Mouse (Mus musculus): ENCODE measurements around the gene Spout1. TPM values are rescaled to one million over a fixed set of nuclear protein-coding genes. Genes with fewer than 3 reads are reported as not detected.
A peak's percentile ranks its signal among the peaks of the same experiment; 100 is the strongest.

Gene Spout1
- polyA plus RNA-seq, 1 experiment = 12.9 TPM

DNA sequence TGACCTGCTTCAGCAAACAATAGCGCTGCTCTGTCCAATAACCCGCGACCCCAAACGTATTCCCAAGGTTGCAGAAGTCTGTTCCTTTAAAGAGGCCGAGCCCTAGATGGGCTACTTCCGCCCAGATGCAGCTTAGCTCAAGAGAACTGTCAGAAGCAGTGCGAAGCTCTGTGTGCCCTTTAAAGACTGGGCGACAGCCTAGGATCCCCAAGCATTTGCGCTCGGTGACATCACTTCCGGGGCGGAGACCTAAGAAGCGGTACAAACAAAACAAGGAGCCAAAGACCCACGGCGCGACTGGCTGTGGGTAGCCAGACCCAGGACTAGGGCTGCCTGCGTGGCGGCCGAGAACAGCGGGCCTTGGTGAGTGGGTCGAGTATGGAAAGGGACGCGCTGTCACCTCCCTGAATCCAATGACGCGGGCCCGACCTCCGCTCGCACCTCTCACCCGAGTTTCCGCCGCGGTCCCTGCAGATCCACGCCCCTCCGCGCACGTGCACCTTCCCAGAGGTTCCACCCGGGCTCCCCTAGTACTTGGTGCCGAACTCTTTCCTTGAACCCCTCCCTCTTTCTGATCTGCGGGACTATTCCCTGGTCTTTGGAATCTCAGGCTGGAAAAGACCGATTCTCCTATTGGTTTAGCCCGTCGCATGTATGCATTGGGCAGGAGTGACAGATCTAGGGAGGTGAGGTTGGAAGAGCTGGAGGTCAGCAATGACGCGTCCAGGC is 27.5 kb upstream of the Spout1 start, which contains the start of gene Kyat1:
Kyat1 (minus strand) TSS at position 219 of the 729 bp plus-strand sequence.
- H3K4me1 ChIP-seq (ENCODE audit: control insufficient read depth, insufficient read depth, low read length) = peaks cover 10% of the 10 kb centered on the region
- no peak for TF ChIP-seq POLR2A (IDR thresholded peaks at IDR 0.05; ENCODE audit: borderline replicate concordance, low read depth, low read length)
- no peak for TF ChIP-seq CTCF (IDR thresholded peaks at IDR 0.05; ENCODE audit: low read depth, low read length)

GRCm38 (mm10) chr2:30205255-30205628 is 27.0 kb upstream of the Spout1 start:
- peak overlapping the region; percentile 56 for H3K27ac ChIP-seq (ENCODE audit: insufficient read depth, low read depth, low read length)
- peak overlapping the region; percentile 64 for H3K4me3 ChIP-seq (ENCODE audit: insufficient read depth, low read length)
- no peak for TF ChIP-seq CTCF (IDR thresholded peaks at IDR 0.05; ENCODE audit: low read depth, low read length)
- no peak for TF ChIP-seq POLR2A (IDR thresholded peaks at IDR 0.05; ENCODE audit: borderline replicate concordance, low read depth, low read length)
- peaks cover 9% of the 10 kb centered on the region for H3K4me1 ChIP-seq (ENCODE audit: control insufficient read depth, insufficient read depth, low read length)

More for the DNA sequence above, 27.5 kb upstream of the Spout1 start, which contains the start of gene Kyat1:
- peak within 1 kb of the TSS; percentile 56 for H3K27ac ChIP-seq (ENCODE audit: insufficient read depth, low read depth, low read length)
- H3K4me3 ChIP-seq (ENCODE audit: insufficient read depth, low read length) = peak within 1 kb of the TSS; percentile 64

DNA sequence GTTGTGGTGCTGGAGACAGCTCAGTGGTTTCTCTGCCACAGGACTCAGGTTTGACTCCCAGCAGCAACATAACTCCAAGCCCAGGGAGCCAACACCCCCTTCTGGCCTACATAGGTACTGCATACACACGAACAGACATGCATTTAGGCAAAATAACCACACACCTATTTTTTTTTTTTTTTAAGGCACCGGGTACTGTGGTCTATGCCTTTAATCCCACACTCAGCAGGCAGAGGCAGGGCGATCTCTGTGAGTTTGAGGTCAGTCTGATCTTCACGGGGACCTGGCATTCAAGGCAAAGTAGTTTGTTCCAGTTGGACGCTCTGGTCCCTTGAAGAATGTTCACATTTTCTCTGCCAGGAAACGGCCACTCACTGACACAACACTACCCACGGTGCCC is 25.2 kb upstream of the Spout1 start:
- Histone ChIP-seq H3K4me1 (ENCODE audit: control insufficient read depth, insufficient read depth, low read length) (peaks cover 12% of the 10 kb centered on the region), H3K27ac (ENCODE audit: insufficient read depth, low read depth, low read length) (no peak overlapping the region), H3K4me3 (ENCODE audit: insufficient read depth, low read length) (no peak overlapping the region)
- TF ChIP-seq POLR2A (IDR thresholded peaks at IDR 0.05; ENCODE audit: borderline replicate concordance, low read depth, low read length) = no peak
- TF ChIP-seq CTCF (IDR thresholded peaks at IDR 0.05; ENCODE audit: low read depth, low read length) = peak; percentile 28; the same call in 1 of the 2 replicates

GRCm38 (mm10) chr2:30200388-30200925 is 22.2 kb upstream of the Spout1 start:
- Histone ChIP-seq H3K27ac (ENCODE audit: insufficient read depth, low read depth, low read length) (no peak overlapping the region), H3K4me3 (ENCODE audit: insufficient read depth, low read length) (no peak overlapping the region), H3K4me1 (ENCODE audit: control insufficient read depth, insufficient read depth, low read length) (peaks cover 15% of the 10 kb centered on the region)
- no peak for TF ChIP-seq POLR2A (IDR thresholded peaks at IDR 0.05; ENCODE audit: borderline replicate concordance, low read depth, low read length)
- no peak for TF ChIP-seq CTCF (IDR thresholded peaks at IDR 0.05; ENCODE audit: low read depth, low read length)

GRCm38 (mm10) chr2:30199984-30200383 is 21.7 kb upstream of the Spout1 start:
- Histone ChIP-seq H3K27ac (ENCODE audit: insufficient read depth, low read depth, low read length) (no peak overlapping the region), H3K4me3 (ENCODE audit: insufficient read depth, low read length) (no peak overlapping the region), H3K4me1 (ENCODE audit: control insufficient read depth, insufficient read depth, low read length) (peaks cover 15% of the 10 kb centered on the region)
- no peak for TF ChIP-seq CTCF (IDR thresholded peaks at IDR 0.05; ENCODE audit: low read depth, low read length)
- no peak for TF ChIP-seq POLR2A (IDR thresholded peaks at IDR 0.05; ENCODE audit: borderline replicate concordance, low read depth, low read length)

- Histone ChIP-seq H3K4me1 (ENCODE audit: control insufficient read depth, insufficient read depth, low read length) (peaks cover 10% of the 10 kb centered on the region), H3K4me3 (ENCODE audit: insufficient read depth, low read length) (no peak overlapping the region), H3K27ac (ENCODE audit: insufficient read depth, low read depth, low read length) (no peak overlapping the region)
- TF ChIP-seq CTCF (IDR thresholded peaks at IDR 0.05; ENCODE audit: low read depth, low read length) (no peak), POLR2A (IDR thresholded peaks at IDR 0.05; ENCODE audit: borderline replicate concordance, low read depth, low read length) (no peak)
These were observed 19.8 kb upstream of the Spout1 start for GRCm38 (mm10) chr2:30198021-30198420.

- Histone ChIP-seq H3K4me1 (ENCODE audit: control insufficient read depth, insufficient read depth, low read length) (peaks cover 7% of the 10 kb centered on the region; the same call in 1 of the 2 replicates), H3K4me3 (ENCODE audit: insufficient read depth, low read length) (no peak overlapping the region), H3K27ac (ENCODE audit: insufficient read depth, low read depth, low read length) (no peak overlapping the region)
- no peak for TF ChIP-seq CTCF (IDR thresholded peaks at IDR 0.05; ENCODE audit: low read depth, low read length)
These were observed 16.4 kb upstream of the Spout1 start for GRCm38 (mm10) chr2:30194656-30195055.

GRCm38 (mm10) chr2:30191790-30192580 is 13.7 kb upstream of the Spout1 start:
- no peak overlapping the region for H3K27ac ChIP-seq (ENCODE audit: insufficient read depth, low read depth, low read length)
- H3K4me1 ChIP-seq (ENCODE audit: control insufficient read depth, insufficient read depth, low read length) = peaks cover 6% of the 10 kb centered on the region; the same call in 1 of the 2 replicates
- TF ChIP-seq POLR2A (IDR thresholded peaks at IDR 0.05; ENCODE audit: borderline replicate concordance, low read depth, low read length) (no peak), CTCF (IDR thresholded peaks at IDR 0.05; ENCODE audit: low read depth, low read length) (no peak)
- H3K4me3 ChIP-seq (ENCODE audit: insufficient read depth, low read length) = no peak overlapping the region

- no peak for TF ChIP-seq POLR2A (IDR thresholded peaks at IDR 0.05; ENCODE audit: borderline replicate concordance, low read depth, low read length)
- no peak for TF ChIP-seq CTCF (IDR thresholded peaks at IDR 0.05; ENCODE audit: low read depth, low read length)
- no peak overlapping the region for H3K4me3 ChIP-seq (ENCODE audit: insufficient read depth, low read length)
- H3K4me1 ChIP-seq (ENCODE audit: control insufficient read depth, insufficient read depth, low read length) = peaks cover 3% of the 10 kb centered on the region
- H3K27ac ChIP-seq (ENCODE audit: insufficient read depth, low read depth, low read length) = no peak overlapping the region
These were observed 7.4 kb upstream of the Spout1 start for GRCm38 (mm10) chr2:30185681-30186080.

GRCm38 (mm10) chr2:30185276-30185675 is 7.0 kb upstream of the Spout1 start:
- TF ChIP-seq POLR2A (IDR thresholded peaks at IDR 0.05; ENCODE audit: borderline replicate concordance, low read depth, low read length) = no peak
- no peak for TF ChIP-seq CTCF (IDR thresholded peaks at IDR 0.05; ENCODE audit: low read depth, low read length)
- Histone ChIP-seq H3K4me1 (ENCODE audit: control insufficient read depth, insufficient read depth, low read length) (peaks cover 3% of the 10 kb centered on the region), H3K27ac (ENCODE audit: insufficient read depth, low read depth, low read length) (no peak overlapping the region), H3K4me3 (ENCODE audit: insufficient read depth, low read length) (no peak overlapping the region)
